Mouse (Mus musculus) lung, postnatal 36 days (tissue): ENCODE measurements around the gene Ube2d3.
"Not testable (repeated sequence)": the region's sequence is repeated elsewhere in the genome, so short reads cannot be mapped to it uniquely, and the experiment has no call there.

Experiments used
- DNase-seq: peaks from one replicate; pipeline ENCODE4 v3.0.0; 2022; ENCODE audit warnings: mixed read lengths

Ube2d3 gene

DNA sequence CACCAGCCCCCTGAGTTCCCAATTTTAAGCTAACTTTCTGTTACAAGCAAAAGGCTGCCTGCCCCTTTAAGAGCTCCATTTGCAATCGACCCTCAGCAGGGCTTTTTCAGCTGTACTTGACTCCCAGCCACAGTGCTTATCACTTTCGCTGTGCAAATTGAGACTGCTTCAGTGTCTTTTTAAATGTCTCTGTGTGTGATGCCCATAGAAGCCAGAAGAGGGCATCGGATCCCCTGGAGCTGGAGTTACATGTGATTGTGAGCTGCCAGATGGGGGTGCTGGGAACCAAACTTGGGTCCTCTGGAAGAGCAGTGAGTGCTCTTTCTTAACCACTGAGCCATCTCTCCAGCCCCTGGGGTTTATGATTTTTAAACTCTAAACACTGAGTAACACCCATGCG is 60.0 kb downstream of the Ube2d3 start:
- not testable (repeated sequence) for DNase-seq

DNA sequence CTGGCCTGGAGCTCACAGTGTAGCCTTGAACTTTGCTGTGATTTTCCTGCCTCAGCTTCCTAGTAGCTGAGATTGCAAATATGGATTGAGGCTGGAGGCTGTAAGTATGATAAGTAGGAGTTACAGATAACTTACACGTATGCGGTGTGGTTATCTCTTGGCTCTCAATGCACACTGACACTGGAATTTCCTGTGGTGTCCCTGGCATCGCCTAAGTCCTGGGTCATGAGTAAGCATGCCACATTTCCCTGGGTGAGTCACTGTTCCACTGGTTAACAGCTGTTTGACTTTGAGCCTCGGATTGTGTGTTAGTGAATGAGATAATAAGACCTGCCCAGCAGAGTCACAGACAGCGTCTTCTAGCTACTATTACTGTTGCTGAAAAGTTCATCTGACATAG is 60.9 kb downstream of the Ube2d3 start:
- no peak for DNase-seq

DNA sequence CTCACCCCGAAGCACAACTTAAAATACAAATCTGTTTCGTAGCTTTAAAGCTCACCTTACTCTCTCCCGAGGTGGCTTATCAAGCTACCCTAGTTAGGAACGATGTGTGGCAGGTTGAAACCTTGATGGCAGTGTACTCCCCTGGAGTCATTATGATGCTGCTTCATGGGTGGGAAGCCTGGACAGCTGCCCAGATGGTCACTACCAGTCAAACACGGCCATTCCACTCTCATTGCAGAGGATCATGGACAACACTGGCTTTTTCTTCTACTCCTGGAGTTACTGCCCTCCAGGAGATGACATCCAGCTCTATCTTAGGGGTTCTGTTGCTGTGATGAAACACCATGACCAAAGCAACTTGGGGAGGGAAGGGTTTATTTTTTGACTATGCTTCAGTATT is 65.2 kb downstream of the Ube2d3 start:
- no peak for DNase-seq

DNA sequence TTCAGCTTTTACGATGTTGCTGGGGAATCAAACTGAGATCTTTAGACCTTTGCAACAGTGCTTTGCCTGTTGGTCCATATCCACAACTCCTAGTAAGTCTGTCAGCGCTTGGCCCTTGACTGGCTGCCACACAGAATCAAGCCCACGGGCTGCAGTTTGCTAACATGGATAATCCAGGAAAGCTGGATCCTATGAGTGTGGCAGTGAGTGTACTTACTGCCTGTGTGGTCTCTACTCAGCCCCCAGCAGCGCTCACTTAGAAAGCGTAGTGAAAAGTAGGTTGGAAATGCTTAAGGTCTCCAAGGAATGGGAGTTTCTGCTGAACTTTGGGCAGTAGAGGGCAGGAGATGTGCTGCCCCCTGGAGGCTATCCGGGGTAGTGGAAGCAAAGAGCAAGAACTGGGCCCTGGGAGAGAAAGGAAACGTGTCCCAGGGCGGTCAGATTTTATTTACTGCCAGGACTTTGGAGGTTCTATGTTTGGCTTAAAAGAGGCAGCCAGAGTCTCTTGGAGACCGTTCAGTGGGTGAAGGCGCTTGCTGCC is 67.5 kb downstream of the Ube2d3 start:
- peak; percentile 88 for DNase-seq

DNA sequence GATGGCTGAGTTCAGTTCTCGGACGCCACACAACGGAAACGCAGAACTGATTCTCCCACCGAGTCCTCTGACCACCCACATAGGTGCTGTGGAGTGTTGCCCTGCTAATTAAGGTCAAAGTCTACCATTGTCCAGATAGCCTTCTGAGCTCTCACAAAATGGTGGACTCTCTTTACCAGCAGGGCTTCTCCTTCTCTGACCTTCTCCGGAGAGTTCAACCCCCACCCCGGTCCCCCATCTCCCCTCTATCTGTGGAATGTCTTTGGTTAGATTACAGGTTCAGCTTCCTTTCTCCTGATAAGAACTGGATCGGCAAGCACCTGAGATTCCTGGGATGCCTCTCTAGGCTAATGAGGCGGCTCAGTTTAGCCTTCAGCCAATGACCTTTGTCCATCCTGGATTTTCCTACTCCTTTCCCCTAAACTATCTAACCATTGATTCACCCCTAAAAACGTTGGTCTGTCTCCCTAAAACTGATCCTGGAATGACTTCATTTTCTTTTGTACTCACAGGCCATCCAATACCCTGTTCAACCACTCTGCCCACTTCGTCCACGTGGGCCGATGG is 68.0 kb downstream of the Ube2d3 start:
- no peak for DNase-seq

DNA sequence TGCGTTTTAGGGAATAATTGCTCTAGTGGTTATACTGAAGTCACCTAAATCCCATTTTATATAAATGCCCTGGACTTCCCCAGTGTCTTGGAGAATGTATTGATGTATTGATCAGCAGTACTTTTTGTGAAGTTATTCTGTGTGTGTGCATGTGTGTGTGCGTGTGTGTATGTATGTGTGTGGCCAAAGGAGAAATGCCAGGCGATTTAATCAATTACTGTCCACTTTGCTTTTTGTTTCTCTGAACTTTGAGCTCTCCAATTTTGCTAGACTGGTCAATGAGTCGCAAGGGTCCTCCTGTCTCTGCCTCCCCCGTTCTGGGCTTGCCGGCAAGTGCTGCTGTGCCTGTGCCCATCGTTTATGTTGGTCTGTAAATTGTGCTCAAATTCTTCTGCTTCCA is 69.6 kb downstream of the Ube2d3 start:
- no peak for DNase-seq

DNA sequence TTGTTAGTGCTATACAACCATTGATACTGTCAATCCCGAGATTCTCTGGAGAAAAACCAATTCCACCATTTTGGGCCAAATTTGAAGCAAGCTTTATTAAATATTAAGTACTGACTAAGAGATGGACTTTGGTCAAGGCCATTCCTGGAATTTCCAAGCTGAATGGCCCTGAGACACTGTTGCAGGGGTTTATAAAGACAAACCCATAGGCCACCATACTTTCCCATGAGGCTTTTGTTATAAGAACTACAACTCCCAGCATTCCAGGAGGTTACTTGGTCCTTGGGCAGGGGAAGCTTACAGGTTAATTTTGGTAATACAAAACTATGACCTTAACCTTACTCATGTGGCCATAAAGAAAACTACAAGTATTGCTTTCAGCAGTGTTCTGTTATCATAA is 70.2 kb downstream of the Ube2d3 start:
- DNase-seq: no peak

DNA sequence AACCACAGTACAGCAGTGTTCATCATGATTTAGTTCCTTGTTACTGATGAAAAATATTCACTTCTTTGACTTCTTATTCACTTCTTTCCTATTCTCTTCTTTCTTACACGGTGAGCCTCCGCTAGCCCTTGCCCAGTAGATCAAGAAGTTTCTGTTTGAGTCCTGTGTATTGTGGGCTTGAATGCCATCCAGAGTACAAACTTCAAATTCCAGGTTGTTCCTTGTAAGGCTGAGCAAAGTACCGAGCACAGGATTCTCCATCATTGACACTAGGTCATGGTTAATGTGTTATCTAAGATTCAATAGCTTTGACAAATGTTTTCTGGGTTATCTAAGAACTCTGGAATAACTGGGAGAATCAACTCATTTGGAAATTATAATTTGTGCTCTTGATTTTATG is 72.4 kb downstream of the Ube2d3 start:
- no peak for DNase-seq

DNA sequence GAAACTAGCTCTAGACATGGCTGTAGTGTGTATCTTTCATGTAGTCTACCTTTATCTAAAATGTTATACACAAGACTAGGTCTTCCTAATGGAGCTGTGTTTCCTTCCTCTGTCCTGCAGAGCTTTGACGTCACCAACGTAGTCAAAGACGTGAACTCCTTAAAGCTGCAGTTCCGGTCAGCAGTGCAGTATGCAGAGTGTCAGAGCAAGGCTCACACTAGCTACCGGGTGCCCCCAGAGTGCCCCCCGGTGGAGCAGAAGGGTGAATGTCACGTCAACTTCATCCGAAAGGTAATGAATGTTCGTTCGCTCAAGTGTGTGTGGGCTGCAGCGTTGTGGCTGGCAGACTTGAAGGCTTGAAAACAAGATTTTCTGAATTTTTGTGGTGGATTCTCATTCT is 73.7 kb downstream of the Ube2d3 start:
- DNase-seq: no peak

DNA sequence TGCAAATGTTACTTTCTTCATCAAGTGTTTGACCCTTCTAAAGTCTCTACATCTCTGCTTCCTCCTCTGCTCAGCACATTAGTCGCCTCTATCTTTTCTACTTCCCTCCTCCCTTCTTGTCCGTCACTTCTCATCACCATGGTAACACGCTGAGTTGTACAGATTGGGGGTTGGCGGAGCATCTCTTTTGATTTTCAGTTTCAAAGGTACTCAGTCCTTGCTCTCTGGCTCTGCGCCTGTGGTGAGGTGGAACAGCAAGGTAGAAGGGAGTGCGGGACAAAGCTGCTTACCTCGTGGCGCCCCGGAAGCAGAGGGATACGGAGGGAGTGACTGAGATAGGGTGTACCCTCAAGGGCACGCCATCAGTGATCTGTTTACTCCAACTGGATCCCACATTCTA is 75.3 kb downstream of the Ube2d3 start:
- DNase-seq: no peak

DNA sequence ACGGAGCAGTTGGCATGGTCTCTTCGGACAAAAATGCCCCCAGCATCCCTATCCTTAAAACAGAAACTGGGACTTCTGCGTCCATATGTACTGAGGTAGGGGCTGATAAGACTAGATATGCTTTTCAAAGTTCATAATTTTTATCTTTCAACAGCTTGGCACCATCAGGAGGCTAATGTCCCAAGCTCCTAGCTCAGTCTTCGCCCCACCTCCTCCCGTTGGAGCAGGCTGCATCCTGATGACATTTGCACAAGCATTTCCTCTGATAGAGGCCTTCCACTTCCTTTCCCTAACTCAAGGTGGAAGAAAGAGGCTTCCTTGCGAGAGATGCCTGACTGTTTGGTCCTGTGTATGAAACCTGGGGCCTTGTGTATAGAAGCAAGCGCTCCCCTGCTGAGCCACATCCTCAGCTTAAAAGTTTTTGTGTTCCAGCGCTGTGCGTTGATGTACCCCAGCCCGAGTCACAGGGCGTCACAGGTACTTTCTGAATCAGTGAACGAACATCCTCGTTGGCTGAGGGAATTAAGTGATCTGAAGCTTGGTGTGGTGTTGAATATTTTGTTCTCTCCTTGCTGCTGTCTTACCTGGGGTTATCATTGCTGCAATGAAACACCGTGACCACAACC is 76.0 kb downstream of the Ube2d3 start:
- DNase-seq: no peak

DNA sequence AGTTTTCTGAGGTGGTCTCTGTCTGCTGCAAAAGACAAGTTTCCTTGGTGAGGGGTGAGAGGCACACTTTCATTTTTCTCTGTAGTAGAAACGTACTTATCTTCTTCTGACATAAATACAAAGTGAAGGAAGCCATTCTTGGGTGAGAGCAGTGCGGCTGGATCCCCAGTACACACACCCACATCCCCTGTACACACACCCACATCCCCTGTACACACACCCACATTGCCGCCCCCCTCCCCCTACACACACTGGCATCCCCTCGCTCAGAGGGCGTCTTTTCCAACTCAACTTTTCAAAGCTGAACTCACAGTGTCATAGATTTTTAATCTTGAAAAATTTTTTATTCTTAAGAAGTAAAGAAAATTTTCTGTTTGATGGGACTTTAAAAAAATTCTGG is 77.3 kb downstream of the Ube2d3 start:
- no peak for DNase-seq

DNA sequence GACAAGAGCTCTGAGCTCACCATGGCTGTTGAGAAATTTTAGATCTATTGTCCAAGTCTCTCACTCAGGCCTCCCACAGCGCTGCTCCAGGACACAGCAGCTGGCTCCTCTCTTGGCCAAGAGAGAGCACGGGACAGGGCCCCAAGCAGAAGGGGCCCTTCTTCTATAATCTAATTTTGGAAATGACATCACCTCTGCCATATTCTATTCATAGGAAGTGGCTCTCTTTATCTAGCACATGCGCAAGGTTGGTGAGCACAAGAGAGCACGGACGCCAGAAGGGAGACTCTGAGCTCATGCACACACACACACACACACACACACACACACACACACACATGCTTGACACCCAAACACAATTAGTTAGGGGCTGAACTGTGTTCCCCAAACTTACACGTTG is 78.9 kb downstream of the Ube2d3 start:
- DNase-seq: peak; percentile 49
